9 mouse cellular contexts compared by ENCODE assay signal in genomic region chr1:85758231-85758968, GRCm38 (mm10). TPM values are rescaled to one million over a fixed set of nuclear protein-coding genes. Genes with fewer than 3 reads are reported as not detected.
A peak's percentile ranks its signal among the peaks of the same experiment; 100 is the strongest.
DNase-seq lines count a peak whose midpoint lies in the region; ATAC-seq and TF ChIP-seq lines count a peak whose summit lies in the region.
"Had no signal": no experiment of that assay in that cellular context is flagged by ENCODE, and none has a peak within 500 bp of the region (broad histone marks: within the 10 kb centered on the region; RNA-seq: fewer than 3 reads in every experiment).

No protein-coding gene starts in this region.

- 30% methylated on average over 14 of the region's 14 CpGs for WGBS in midbrain, embryonic 13.5 days
- WGBS in midbrain, postnatal 0 days: 25% methylated on average over 14 of the region's 14 CpGs

- peak overlapping the region; percentile 7; the same call in 1 of the 2 replicates for H3K4me2 ChIP-seq in midbrain, embryonic 13.5 days (replicated peaks)
- no peak overlapping the region for H3K4me2 ChIP-seq in midbrain, postnatal 0 days (ENCODE audit: low read depth, low read length, poor library complexity, severe bottlenecking)

- intact Hi-C loops in gastrocnemius, postnatal 14 days (cut with DNase I; ENCODE audit: low total_unique reads): no loop called here
- intact Hi-C loops in left cerebral cortex, postnatal 14 days (cut with DNase I): no loop called here

- no peak overlapping the region for H3K27ac ChIP-seq in midbrain, embryonic 13.5 days
- no peak overlapping the region for H3K27ac ChIP-seq in midbrain, postnatal 0 days (ENCODE audit: low read depth, low read length)

- H3K36me3 ChIP-seq in midbrain, embryonic 13.5 days: no peaks in the 10 kb centered on the region
- no peaks in the 10 kb centered on the region for H3K36me3 ChIP-seq in midbrain, postnatal 0 days (ENCODE audit: insufficient read depth, low read length)

- ATAC-seq in midbrain, embryonic 13.5 days: 0 out of 2 replicates have a peak, but pooled peaks have one; percentile 27
- ATAC-seq in midbrain, postnatal 0 days (ENCODE audit: low FRiP score): no peak

- TF ChIP-seq CTCF in midbrain, postnatal 0 days (IDR thresholded peaks at IDR 0.05): no peak

- DNase-seq in gastrocnemius, postnatal 25 days: peak; percentile 62
- no peak for DNase-seq in gastrocnemius, postnatal 14 days
- DNase-seq in midbrain, postnatal 0 days (ENCODE audit: low spot score): no peak
- peak; percentile 31 to 46 for DNase-seq in left cerebral cortex, postnatal 14 days (ENCODE audit: low spot score in 2 of 2)
- DNase-seq in skeletal muscle tissue, adult 2 months (ENCODE audit: low read depth, low spot score): peak; percentile 84
- no peak for DNase-seq in adipocyte (ENCODE audit: low spot score)
- no peak for DNase-seq in cerebellum, adult 9-11 months
- DNase-seq: kidney, adult 2 months had no signal

- H3K4me1 ChIP-seq in midbrain, embryonic 13.5 days (replicated peaks): peaks cover 9% of the 10 kb centered on the region
- no peaks in the 10 kb centered on the region for H3K4me1 ChIP-seq in midbrain, postnatal 0 days (ENCODE audit: insufficient read depth, low read length)

- no peak overlapping the region for H3K9ac ChIP-seq in midbrain, embryonic 13.5 days (replicated peaks)
- H3K9ac ChIP-seq in midbrain, postnatal 0 days (replicated peaks; ENCODE audit: low read length, poor library complexity, severe bottlenecking): no peak overlapping the region

- H3K4me3 ChIP-seq in midbrain, embryonic 13.5 days (replicated peaks): no peak overlapping the region
- H3K4me3 ChIP-seq in midbrain, postnatal 0 days (ENCODE audit: low read depth, low read length): no peak overlapping the region

- H3K27me3 ChIP-seq in midbrain, embryonic 13.5 days: no peaks in the 10 kb centered on the region
- no peaks in the 10 kb centered on the region for H3K27me3 ChIP-seq in midbrain, postnatal 0 days (ENCODE audit: insufficient read depth, low read length)

- no peaks in the 10 kb centered on the region for H3K9me3 ChIP-seq in midbrain, embryonic 13.5 days
- no peaks in the 10 kb centered on the region for H3K9me3 ChIP-seq in midbrain, postnatal 0 days (ENCODE audit: low read length)

RNA-seq across cellular contexts. Expression of gene A630001G21Rik, which starts 20.0 kb away (rescaled TPM):
- under 1 TPM; 0.15 to 0.48 TPM for total RNA-seq in gastrocnemius, postnatal 25 days (2021)
- under 1 TPM in 1 of 2 experiments, not detected in 1; 0.90 TPM for total RNA-seq in gastrocnemius, postnatal 14 days (2021)
- 0.59 and 0.90 TPM in 2 replicates for polyA plus RNA-seq in midbrain, embryonic 13.5 days (2015; fragmentation: Nextera tagmentation; extraction: Ambion mirVana)
- total RNA-seq in midbrain, postnatal 0 days (2014; rRNA removed): 0.76 and 1.0 TPM in 2 replicates
- polyA plus RNA-seq in midbrain, postnatal 0 days (2015; fragmentation: Nextera tagmentation; extraction: Ambion mirVana): 0.31 and 0.56 TPM in 2 replicates
- under 1 TPM; 0.61 to 0.83 TPM for total RNA-seq in left cerebral cortex, postnatal 14 days (2021)

RNA-seq across cellular contexts. Expression of gene Cab39, which starts 34.8 kb away (rescaled TPM):
- total RNA-seq in gastrocnemius, postnatal 25 days (2021): 100 to 1,000 TPM; 142 to 177 TPM
- 100 to 1,000 TPM in 1 of 2 experiments, 10 to 100 TPM in 1; 86.5 to 112 TPM for total RNA-seq in gastrocnemius, postnatal 14 days (2021)
- 52.1 and 54.9 TPM in 2 replicates for polyA plus RNA-seq in midbrain, embryonic 13.5 days (2015; fragmentation: Nextera tagmentation; extraction: Ambion mirVana)
- total RNA-seq in midbrain, postnatal 0 days (2014; rRNA removed): 167 and 185 TPM in 2 replicates
- 40.3 and 45.9 TPM in 2 replicates for polyA plus RNA-seq in midbrain, postnatal 0 days (2015; fragmentation: Nextera tagmentation; extraction: Ambion mirVana)
- total RNA-seq in left cerebral cortex, postnatal 14 days (2021): 100 to 1,000 TPM; 133 to 143 TPM

Comparison
In these comparisons a context has a peak if more than half of its experiments do, and no peak if none do; other contexts are left out.
1. DNase-seq: peak in gastrocnemius, postnatal 25 days (single experiment), left cerebral cortex, postnatal 14 days (2 of 2) and skeletal muscle tissue, adult 2 months (single experiment); none in gastrocnemius, postnatal 14 days (single experiment), midbrain, postnatal 0 days (single experiment), adipocyte (single experiment) and cerebellum, adult 9-11 months (single experiment).